Mouse (Mus musculus) G1E (cell line): ENCODE data around the gene Spen.

Experiments used
- CTCF ChIP-seq: IDR thresholded peaks from 2 replicates; pipeline ENCODE4 v1.5.1; 2012; ENCODE audit warnings: low read depth, low read length, inconsistent platforms, mixed read lengths
- GATA2 ChIP-seq: IDR thresholded peaks from 2 replicates; pipeline ENCODE4 v1.6.1; 2012; ENCODE audit warnings: low read depth, low read length, inconsistent platforms, borderline replicate concordance
- TAL1 ChIP-seq: conservative IDR thresholded peaks from 2 replicates; pipeline ENCODE4 v1.6.1; 2012; ENCODE audit warnings: low read depth, low read length, inconsistent platforms, mixed read lengths

- TF ChIP-seq TAL1 (no peak), CTCF (no peak), GATA2 (no peak)
Observed at GRCm38 (mm10) chr4:141451916-141452450, 86.4 kb downstream of the Spen start.
